Mouse (Mus musculus) brown adipose tissue, adult 24 weeks (tissue): ENCODE measurements around the gene Ppp1r12c. TPM values are rescaled to one million over a fixed set of nuclear protein-coding genes. Genes with fewer than 3 reads are reported as not detected.

Experiments
- H3K27ac ChIP-seq: fragments of 200-500 bp; replicated peaks from 2 replicates; pipeline ENCODE4 v1.5.1; 2012; ENCODE audit warnings: low read depth, mild to moderate bottlenecking, low read length
- H3K4me1 ChIP-seq: fragments of 200-500 bp; 2 replicates; pipeline ENCODE4 v1.6.1; 2012; ENCODE audit warnings: low read length, mixed read lengths; ENCODE audit not compliant: control insufficient read depth, insufficient read depth, insufficient read length
- H3K4me3 ChIP-seq: fragments of 200-500 bp; 2 replicates; pipeline ENCODE4 v1.5.1; 2012; ENCODE audit warnings: low read depth, mild to moderate bottlenecking, low read length, moderate library complexity; ENCODE audit not compliant: insufficient read depth
- polyA plus RNA-seq: library from polyadenylated mRNA; stranded (reverse); fragments of >200 nt; gene quantifications from 2 replicates; pipeline ENCODE4 v1.2.4, GENCODE M21; 2012; ENCODE audit not compliant: missing spikeins, insufficient read depth, insufficient read length

Ppp1r12c gene
- polyA plus RNA-seq, 1 experiment = 32.9 TPM

- Histone ChIP-seq H3K27ac (no peak overlapping the region), H3K4me3 (peak overlapping the region; percentile 59), H3K4me1 (no peaks in the 10 kb centered on the region)
Observed at GRCm38 (mm10) chr7:4478796-4479291, 22.6 kb downstream of the Ppp1r12c start.

GRCm38 (mm10) chr7:4478021-4478795, 23.3 kb downstream of the Ppp1r12c start:
- Histone ChIP-seq H3K27ac (no peak overlapping the region), H3K4me3 (peak overlapping the region; percentile 59), H3K4me1 (no peaks in the 10 kb centered on the region)

- H3K4me3 ChIP-seq = no peak overlapping the region
Observed at GRCm38 (mm10) chr7:4473940-4474339, 27.5 kb downstream of the Ppp1r12c start.

GRCm38 (mm10) chr7:4471179-4471555, 30.3 kb downstream of the Ppp1r12c start:
- Histone ChIP-seq H3K4me1 (no peaks in the 10 kb centered on the region), H3K4me3 (peak overlapping the region; percentile 39), H3K27ac (no peak overlapping the region)

More at GRCm38 (mm10) chr7:4473940-4474339, 27.5 kb downstream of the Ppp1r12c start:
- Histone ChIP-seq H3K4me1 (no peaks in the 10 kb centered on the region), H3K27ac (no peak overlapping the region)

GRCm38 (mm10) chr7:4470275-4471178, 31.0 kb downstream of the Ppp1r12c start:
- H3K4me1 ChIP-seq = no peaks in the 10 kb centered on the region
- no peak overlapping the region for H3K27ac ChIP-seq

GRCm38 (mm10) chr7:4467801-4468200, 33.7 kb downstream of the Ppp1r12c start:
- no peaks in the 10 kb centered on the region for H3K4me1 ChIP-seq
- H3K4me3 ChIP-seq = no peak overlapping the region
- H3K27ac ChIP-seq = no peak overlapping the region

More at GRCm38 (mm10) chr7:4470275-4471178, 31.0 kb downstream of the Ppp1r12c start:
- peak overlapping the region; percentile 39 for H3K4me3 ChIP-seq

- Histone ChIP-seq H3K4me3 (no peak overlapping the region), H3K4me1 (no peaks in the 10 kb centered on the region), H3K27ac (no peak overlapping the region)
Observed at GRCm38 (mm10) chr7:4464194-4464824, 37.2 kb downstream of the Ppp1r12c start.

- Histone ChIP-seq H3K4me1 (no peaks in the 10 kb centered on the region), H3K27ac (peak within 1 kb of the TSS; percentile 94), H3K4me3 (peak within 1 kb of the TSS; percentile 63)
Observed at GRCm38 (mm10) chr7:4460576-4461434, 40.7 kb downstream of the Ppp1r12c start, which contains the start of gene Eps8l1. Gene Eps8l1, plus strand, starts transcription at chr7:4460674.

- Histone ChIP-seq H3K4me1 (no peaks in the 10 kb centered on the region), H3K27ac (no peak overlapping the region), H3K4me3 (no peak overlapping the region)
Observed at GRCm38 (mm10) chr7:4452644-4453043, 48.8 kb downstream of the Ppp1r12c start.

- Histone ChIP-seq H3K4me1 (peaks cover 2% of the 10 kb centered on the region; the same call in 1 of the 2 replicates), H3K4me3 (no peak overlapping the region), H3K27ac (no peak overlapping the region)
Observed at GRCm38 (mm10) chr7:4449211-4449610, 52.3 kb downstream of the Ppp1r12c start.

- Histone ChIP-seq H3K4me1 (peaks cover 2% of the 10 kb centered on the region; the same call in 1 of the 2 replicates), H3K4me3 (no peak overlapping the region)
Observed at GRCm38 (mm10) chr7:4448439-4448838, 53.0 kb downstream of the Ppp1r12c start.

GRCm38 (mm10) chr7:4447138-4447537, 54.3 kb downstream of the Ppp1r12c start:
- Histone ChIP-seq H3K4me3 (no peak overlapping the region), H3K27ac (no peak overlapping the region), H3K4me1 (peaks cover 2% of the 10 kb centered on the region; the same call in 1 of the 2 replicates)

More at GRCm38 (mm10) chr7:4448439-4448838, 53.0 kb downstream of the Ppp1r12c start:
- H3K27ac ChIP-seq = no peak overlapping the region

- Histone ChIP-seq H3K27ac (peak within 1 kb of the TSS; percentile 90), H3K4me1 (peaks cover 2% of the 10 kb centered on the region; the same call in 1 of the 2 replicates), H3K4me3 (peak within 1 kb of the TSS; percentile 92)
Observed at GRCm38 (mm10) chr7:4445216-4445791, 56.2 kb downstream of the Ppp1r12c start, which contains the start of gene Rdh13. Gene Rdh13, minus strand, starts transcription at chr7:4445649.
